Mouse (Mus musculus) spleen, adult 2 months (tissue): ENCODE data around the gene Prl7a2. TPM values are rescaled to one million over a fixed set of nuclear protein-coding genes. Genes with fewer than 3 reads are reported as not detected.

Experiments used
- DNase-seq, 2 experiments: peaks; one replicate each; pipeline versions ENCODE4 v3.0.0 to v3.0.0-alpha.2; 2012 to 2021; ENCODE audit warnings: low spot score in 2 of 2, low read depth in 1 of 2
- H3K27ac ChIP-seq: fragments of 200-500 bp; 2 replicates; pipeline ENCODE4 v1.5.1; 2012; ENCODE audit warnings: low read length, inconsistent platforms; ENCODE audit not compliant: insufficient read depth
- H3K27me3 ChIP-seq: fragments of 200-500 bp; 2 replicates; pipeline ENCODE4 v1.6.1; 2012; ENCODE audit warnings: mild to moderate bottlenecking, moderate library complexity, low read length, inconsistent platforms; ENCODE audit not compliant: control insufficient read depth, insufficient read depth
- H3K36me3 ChIP-seq: fragments of 200-500 bp; 2 replicates; pipeline ENCODE4 v1.6.1; 2012; ENCODE audit warnings: mild to moderate bottlenecking, low read length, inconsistent platforms; ENCODE audit not compliant: control insufficient read depth, insufficient read depth
- H3K4me1 ChIP-seq: fragments of 200-500 bp; 2 replicates; pipeline ENCODE4 v1.6.1; 2011; ENCODE audit warnings: inconsistent platforms; ENCODE audit not compliant: control insufficient read depth, insufficient read depth, insufficient read length
- H3K4me3 ChIP-seq: fragments of 200-500 bp; 2 replicates; pipeline ENCODE4 v1.5.1; 2011; ENCODE audit warnings: mild to moderate bottlenecking, inconsistent platforms; ENCODE audit not compliant: insufficient read depth, insufficient read length; ENCODE audit errors: extremely low read depth
- CTCF ChIP-seq: fragments of 200-500 bp; IDR thresholded peaks from 2 replicates; pipeline ENCODE4 v1.5.1; 2011; ENCODE audit warnings: mild to moderate bottlenecking, inconsistent platforms; ENCODE audit not compliant: insufficient read depth, insufficient read length, insufficient replicate concordance; ENCODE audit errors: extremely low read depth
- POLR2A ChIP-seq: fragments of 200-500 bp; IDR thresholded peaks from 2 replicates; pipeline ENCODE4 v1.6.1; 2011; ENCODE audit warnings: low read depth, low read length, inconsistent platforms
- WGBS: fragments of 180-500 bp; shearing (Covaris S2); methylation state at CpG from one replicate; pipeline ENCODE4 v1.1.7; 2018; 5-methylcytosine and 5-hydroxymethylcytosine counted together
- polyA plus RNA-seq: library from polyadenylated mRNA; depleted of rRNA; stranded (reverse); fragments of >200 nt; gene quantifications from 2 replicates; pipeline ENCODE4 v1.2.3, GENCODE M21; 2012; rRNA removed

The Prl7a2 gene
- not detected in 2 replicates for polyA plus RNA-seq

- DNase-seq = no peak
- Histone ChIP-seq H3K4me1 (no peaks in the 10 kb centered on the region), H3K27me3 (no peaks in the 10 kb centered on the region), H3K36me3 (no peaks in the 10 kb centered on the region), H3K27ac (no peak within 1 kb of the TSS), H3K4me3 (no peak within 1 kb of the TSS)
- TF ChIP-seq CTCF (no peak), POLR2A (no peak)
- WGBS = 81% methylated on average over 4 of the region's 4 CpGs
These were observed at the start of gene Prl7a2 for GRCm38 (mm10) chr13:27667936-27668335. Prl7a2 (minus strand) TSS chr13:27668036.

- no peak for DNase-seq
- TF ChIP-seq CTCF = no peak
- TF ChIP-seq POLR2A = no peak
- H3K4me1 ChIP-seq = no peaks in the 10 kb centered on the region
- no peaks in the 10 kb centered on the region for H3K27me3 ChIP-seq
- no peaks in the 10 kb centered on the region for H3K36me3 ChIP-seq
- 92% methylated on average over 5 of the region's 5 CpGs for WGBS
- H3K4me3 ChIP-seq = no peak within 1 kb of the TSS
- no peak within 1 kb of the TSS for H3K27ac ChIP-seq
These were observed 48.8 kb upstream of the Prl7a2 start, which contains the start of gene Prl7d1 for GRCm38 (mm10) chr13:27716636-27717035. Prl7d1 (minus strand) TSS chr13:27716736.

GRCm38 (mm10) chr13:27706521-27706920 is 38.7 kb upstream of the Prl7a2 start:
- 65% methylated on average over 2 of the region's 2 CpGs for whole genome bisulfite sequencing
- TF ChIP-seq POLR2A (no peak), CTCF (no peak)
- DNase-seq = no peak
- no peaks in the 10 kb centered on the region for H3K27me3 ChIP-seq
- no peak overlapping the region for H3K4me3 ChIP-seq
- no peaks in the 10 kb centered on the region for H3K4me1 ChIP-seq
- H3K36me3 ChIP-seq = no peaks in the 10 kb centered on the region
- no peak overlapping the region for H3K27ac ChIP-seq

- Histone ChIP-seq H3K4me1 (no peaks in the 10 kb centered on the region), H3K27ac (no peak overlapping the region), H3K36me3 (no peaks in the 10 kb centered on the region), H3K27me3 (no peaks in the 10 kb centered on the region), H3K4me3 (no peak overlapping the region)
- no peak for DNase-seq
- 70% methylated on average over 2 of the region's 2 CpGs for WGBS
- no peak for TF ChIP-seq POLR2A
- TF ChIP-seq CTCF = no peak
These were observed 7.1 kb downstream of the Prl7a2 start for GRCm38 (mm10) chr13:27660747-27661146.

GRCm38 (mm10) chr13:27642393-27642792 is 25.4 kb downstream of the Prl7a2 start, which contains the start of gene Prl7a1:
Prl7a1 (minus strand) TSS chr13:27642493.
- no peaks in the 10 kb centered on the region for H3K36me3 ChIP-seq
- TF ChIP-seq POLR2A (no peak), CTCF (no peak)
- no peak within 1 kb of the TSS for H3K27ac ChIP-seq
- no peak for DNase-seq
- H3K4me3 ChIP-seq = no peak within 1 kb of the TSS
- 94% methylated on average over 3 of the region's 3 CpGs for WGBS
- H3K4me1 ChIP-seq = no peaks in the 10 kb centered on the region
- H3K27me3 ChIP-seq = no peaks in the 10 kb centered on the region

GRCm38 (mm10) chr13:27610482-27610881 is 57.4 kb downstream of the Prl7a2 start, which contains the start of gene Prl7b1:
Prl7b1 (minus strand) TSS chr13:27610582.
- Histone ChIP-seq H3K4me1 (no peaks in the 10 kb centered on the region), H3K36me3 (no peaks in the 10 kb centered on the region), H3K27ac (no peak within 1 kb of the TSS), H3K27me3 (no peaks in the 10 kb centered on the region), H3K4me3 (no peak within 1 kb of the TSS)
- no peak for DNase-seq
- 67% methylated on average over 4 of the region's 4 CpGs for WGBS
- no peak for TF ChIP-seq CTCF
- no peak for TF ChIP-seq POLR2A

Other genes starting within 250 kb of the Prl7a2 start
- gene Prl8a6, start 229.3 kb downstream of the Prl7a2 start, polyA plus RNA-seq = not detected in 2 replicates
- not detected in 2 replicates for gene Prl8a8, start 154.8 kb downstream of the Prl7a2 start, polyA plus RNA-seq
- gene Prl8a9, start 103.4 kb downstream of the Prl7a2 start, polyA plus RNA-seq = not detected in 2 replicates
- gene Prl8a1, start 85.9 kb downstream of the Prl7a2 start, polyA plus RNA-seq = not detected in 2 replicates
- gene Prl7b1, start 57.5 kb downstream of the Prl7a2 start, polyA plus RNA-seq = not detected in 2 replicates
- gene Prl7a1, start 25.5 kb downstream of the Prl7a2 start, polyA plus RNA-seq = not detected in 2 replicates
- not detected in 2 replicates for gene Prl7d1, start 48.7 kb upstream of the Prl7a2 start, polyA plus RNA-seq
- gene Prl7c1, start 112.8 kb upstream of the Prl7a2 start, polyA plus RNA-seq = not detected in 2 replicates
- gene Prl2a1, start 133.6 kb upstream of the Prl7a2 start, polyA plus RNA-seq = not detected in 2 replicates
- gene Prl2c1, start 181.3 kb upstream of the Prl7a2 start, polyA plus RNA-seq = not detected in 2 replicates